Mouse (Mus musculus) erythroblast, embryonic 14.5 days (primary cell): ENCODE results near the gene Il23a. TPM values are rescaled to one million over a fixed set of nuclear protein-coding genes. Genes with fewer than 3 reads are reported as not detected.
"Not testable (repeated sequence)": the region's sequence is repeated elsewhere in the genome, so short reads cannot be mapped to it uniquely, and the experiment has no call there.

ENCODE experiments used
- H3K27me3 ChIP-seq: 2 replicates; pipeline ENCODE4 v1.6.1; 2012; ENCODE audit warnings: inconsistent platforms; ENCODE audit not compliant: control insufficient read depth
- H3K36me3 ChIP-seq: 2 replicates; pipeline ENCODE4 v1.6.1; 2012; ENCODE audit warnings: mild to moderate bottlenecking, inconsistent platforms; ENCODE audit not compliant: control insufficient read depth
- H3K4me1 ChIP-seq: 2 replicates; pipeline ENCODE4 v1.6.1; 2012; ENCODE audit warnings: inconsistent platforms; ENCODE audit not compliant: control insufficient read depth
- H3K4me3 ChIP-seq: replicated peaks from 2 replicates; pipeline ENCODE3; 2012; ENCODE audit warnings: moderate library complexity, mild to moderate bottlenecking, inconsistent platforms
- H3K9me3 ChIP-seq: 2 replicates; pipeline ENCODE4 v1.6.1; 2012; ENCODE audit warnings: low read length, inconsistent platforms, mixed read lengths; ENCODE audit not compliant: control insufficient read depth
- GATA1 ChIP-seq: IDR thresholded peaks from 2 replicates; pipeline ENCODE4 v1.6.1; 2012; ENCODE audit warnings: low read length, inconsistent platforms, mixed read lengths
- TAL1 ChIP-seq: IDR thresholded peaks from 3 replicates; pipeline ENCODE4 v1.6.1; 2012; ENCODE audit warnings: low read length, inconsistent platforms, mixed read lengths
- polyA plus RNA-seq: library from polyadenylated mRNA; stranded (reverse); fragments of >175 nt; gene quantifications from 2 replicates; pipeline ENCODE4 v1.2.3, GENCODE M21; 2012

Il23a gene
- polyA plus RNA-seq, 1 experiment, result not detected

GRCm38 (mm10) chr10:128271883-128272282 is 26.7 kb downstream of the Il23a start:
- H3K36me3 ChIP-seq, result peaks cover 10% of the 10 kb centered on the region
- H3K9me3 ChIP-seq, result no peaks in the 10 kb centered on the region
- TF ChIP-seq TAL1 (no peak), GATA1 (no peak)
- peaks cover 32% of the 10 kb centered on the region for H3K4me1 ChIP-seq
- H3K27me3 ChIP-seq, result no peaks in the 10 kb centered on the region
- no peak overlapping the region for H3K4me3 ChIP-seq

GRCm38 (mm10) chr10:128270866-128271265 is 27.7 kb downstream of the Il23a start:
- Histone ChIP-seq H3K4me1 (peaks cover 32% of the 10 kb centered on the region), H3K27me3 (no peaks in the 10 kb centered on the region), H3K9me3 (no peaks in the 10 kb centered on the region), H3K4me3 (peak overlapping the region; percentile 86), H3K36me3 (peaks cover 4% of the 10 kb centered on the region; the same call in 1 of the 2 replicates)
- TF ChIP-seq TAL1, result no peak

- TF ChIP-seq GATA1 (no peak), TAL1 (no peak)
Observed at GRCm38 (mm10) chr10:128270287-128270841, 28.2 kb downstream of the Il23a start, which contains the start of gene Stat2. Gene Stat2 (plus strand): TSS chr10:128270559.

GRCm38 (mm10) chr10:128269206-128269910 is 29.2 kb downstream of the Il23a start:
- Histone ChIP-seq H3K4me3 (peak overlapping the region; percentile 86), H3K4me1 (peaks cover 29% of the 10 kb centered on the region), H3K36me3 (peaks cover 2% of the 10 kb centered on the region; the same call in 1 of the 2 replicates), H3K27me3 (no peaks in the 10 kb centered on the region), H3K9me3 (no peaks in the 10 kb centered on the region)
- TF ChIP-seq TAL1 (no peak), GATA1 (no peak)

More at GRCm38 (mm10) chr10:128270287-128270841, 28.2 kb downstream of the Il23a start, which contains the start of gene Stat2:
- H3K36me3 ChIP-seq, result peaks cover 4% of the 10 kb centered on the region; the same call in 1 of the 2 replicates
- no peaks in the 10 kb centered on the region for H3K9me3 ChIP-seq
- no peaks in the 10 kb centered on the region for H3K27me3 ChIP-seq
- peak within 1 kb of the TSS; percentile 86 for H3K4me3 ChIP-seq
- peaks cover 32% of the 10 kb centered on the region for H3K4me1 ChIP-seq

- H3K4me3 ChIP-seq, result peak within 1 kb of the TSS; percentile 86
- H3K4me1 ChIP-seq, result peaks cover 29% of the 10 kb centered on the region
- TF ChIP-seq TAL1 (no peak), GATA1 (no peak)
Observed at GRCm38 (mm10) chr10:128268371-128268770, 30.2 kb downstream of the Il23a start, which contains the start of gene Apof. Gene Apof (plus strand): TSS chr10:128268671.

GRCm38 (mm10) chr10:128263393-128264310 is 34.9 kb downstream of the Il23a start:
- no peak for TF ChIP-seq GATA1
- TF ChIP-seq TAL1, result peak; percentile 3; the same call in 1 of the 3 replicates
- Histone ChIP-seq H3K9me3 (no peaks in the 10 kb centered on the region), H3K4me1 (peaks cover under 1% of the 10 kb centered on the region; the same call in 1 of the 2 replicates), H3K4me3 (no peak overlapping the region), H3K27me3 (no peaks in the 10 kb centered on the region), H3K36me3 (no peaks in the 10 kb centered on the region)

More at GRCm38 (mm10) chr10:128268371-128268770, 30.2 kb downstream of the Il23a start, which contains the start of gene Apof:
- Histone ChIP-seq H3K9me3 (no peaks in the 10 kb centered on the region), H3K27me3 (no peaks in the 10 kb centered on the region), H3K36me3 (peaks cover 2% of the 10 kb centered on the region; the same call in 1 of the 2 replicates)

- TF ChIP-seq GATA1 (no peak), TAL1 (no peak)
- H3K4me1 ChIP-seq, result no peaks in the 10 kb centered on the region; the same call in 1 of the 2 replicates
- H3K4me3 ChIP-seq, result no peak overlapping the region
- H3K27me3 ChIP-seq, result no peaks in the 10 kb centered on the region
- no peaks in the 10 kb centered on the region for H3K9me3 ChIP-seq
- no peaks in the 10 kb centered on the region for H3K36me3 ChIP-seq
Observed at GRCm38 (mm10) chr10:128262300-128262699, 36.3 kb downstream of the Il23a start.

GRCm38 (mm10) chr10:128260376-128260775 is 38.2 kb downstream of the Il23a start:
- H3K27me3 ChIP-seq, H3K4me3 ChIP-seq, H3K4me1 ChIP-seq, H3K36me3 ChIP-seq, H3K9me3 ChIP-seq: not testable (repeated sequence)

- H3K9me3 ChIP-seq, result no peaks in the 10 kb centered on the region
- no peaks in the 10 kb centered on the region for H3K36me3 ChIP-seq
- no peaks in the 10 kb centered on the region; the same call in 1 of the 2 replicates for H3K4me1 ChIP-seq
- no peaks in the 10 kb centered on the region for H3K27me3 ChIP-seq
- H3K4me3 ChIP-seq, result no peak overlapping the region
- no peak for TF ChIP-seq GATA1
- TF ChIP-seq TAL1, result no peak
Observed at GRCm38 (mm10) chr10:128259946-128260345, 38.6 kb downstream of the Il23a start.
